Comparison of ENCODE assay signal across 16 mouse cellular contexts in the genomic region with DNA sequence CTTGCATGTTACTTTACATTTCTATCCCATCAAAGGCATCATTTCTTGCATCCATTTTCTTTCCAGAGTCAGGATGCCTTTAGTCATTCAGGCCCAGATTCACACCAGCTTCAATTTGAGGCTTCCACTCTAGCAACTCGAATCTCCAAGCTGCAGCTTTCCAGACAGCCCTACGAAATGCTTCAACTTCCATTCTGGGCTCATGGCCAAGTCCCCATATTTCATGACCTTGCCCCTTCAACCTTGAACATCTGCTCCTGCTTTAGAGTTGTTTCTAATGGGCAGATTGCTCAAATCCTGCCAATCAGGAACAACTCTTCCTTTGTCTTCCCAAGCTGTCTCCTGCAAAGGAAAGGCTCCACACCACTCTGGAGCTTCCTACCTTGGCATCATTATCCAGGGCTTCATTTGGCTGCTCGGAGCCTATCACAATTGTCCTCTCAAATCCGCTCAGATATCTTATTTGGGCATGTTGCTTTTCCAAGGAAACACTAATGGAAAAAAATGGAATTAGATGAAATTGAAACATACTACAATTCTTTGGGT.
DNase-seq lines count a peak whose midpoint lies in the region; ATAC-seq and TF ChIP-seq lines count a peak whose summit lies in the region.
"Had no signal": no experiment of that assay in that cellular context is flagged by ENCODE, and none has a peak within 500 bp of the region (broad histone marks: within the 10 kb centered on the region; RNA-seq: fewer than 3 reads in every experiment).

No protein-coding gene starts in this region.

- no peaks in the 10 kb centered on the region for H3K27me3 ChIP-seq in forebrain, embryonic 15.5 days
- H3K27me3 ChIP-seq in forebrain, embryonic 12.5 days, result no peaks in the 10 kb centered on the region
- H3K27me3 ChIP-seq in lung, embryonic 14.5 days (ENCODE audit: insufficient read depth, low read length), result no peaks in the 10 kb centered on the region
- H3K27me3 ChIP-seq: CH12.LX; embryonic facial prominence, embryonic 15.5 days had no signal

- no peak overlapping the region for H3K4me3 ChIP-seq in forebrain, embryonic 15.5 days
- H3K4me3 ChIP-seq in forebrain, embryonic 12.5 days (replicated peaks), result no peak overlapping the region
- H3K4me3 ChIP-seq in lung, embryonic 14.5 days (ENCODE audit: low read depth, low read length), result no peak overlapping the region
- H3K4me3 ChIP-seq: embryonic facial prominence, embryonic 15.5 days; myocyte had no signal

- H3K4me1 ChIP-seq in forebrain, embryonic 15.5 days, result peaks cover 4% of the 10 kb centered on the region; the same call in 1 of the 2 replicates
- H3K4me1 ChIP-seq in forebrain, embryonic 12.5 days, result no peaks in the 10 kb centered on the region
- no peaks in the 10 kb centered on the region for H3K4me1 ChIP-seq in lung, embryonic 14.5 days (ENCODE audit: insufficient read depth)
- H3K4me1 ChIP-seq: embryonic facial prominence, embryonic 15.5 days had no signal

- DNase-seq in lung, embryonic 14.5 days, result peak; percentile 88
- DNase-seq in lung, postnatal 36 days, result no peak
- DNase-seq in adrenal gland, postnatal 14 days, result peak; percentile 23
- DNase-seq in kidney, postnatal 10 days, result peak; percentile 80
- no peak for DNase-seq in spleen, postnatal 10 days (ENCODE audit: low spot score in 2 of 2)
- no peak for DNase-seq in spleen, postnatal 36 days (ENCODE audit: low spot score in 2 of 2)
- DNase-seq: gastrocnemius, postnatal 10 days; right cerebral cortex, postnatal 14 days; thymus, adult 18-20 months had no signal

- H3K36me3 ChIP-seq in forebrain, embryonic 15.5 days, result no peaks in the 10 kb centered on the region
- no peaks in the 10 kb centered on the region for H3K36me3 ChIP-seq in forebrain, embryonic 12.5 days (replicated peaks)
- no peaks in the 10 kb centered on the region for H3K36me3 ChIP-seq in lung, embryonic 14.5 days (ENCODE audit: insufficient read depth)
- H3K36me3 ChIP-seq: embryonic facial prominence, embryonic 15.5 days had no signal

- ATAC-seq in forebrain, embryonic 15.5 days (replicated peaks), result 0 out of 2 replicates have a peak, but pooled peaks have one; percentile 38
- no peak for ATAC-seq in forebrain, embryonic 12.5 days (ENCODE audit: low FRiP score)
- ATAC-seq in lung, embryonic 14.5 days (ENCODE audit: insufficient read depth), result peak; percentile 79
- ATAC-seq: intestine, postnatal 0 days had no signal

- H3K9ac ChIP-seq in forebrain, embryonic 15.5 days (replicated peaks), result no peak overlapping the region
- no peak overlapping the region for H3K9ac ChIP-seq in forebrain, embryonic 12.5 days
- no peak overlapping the region for H3K9ac ChIP-seq in lung, embryonic 14.5 days
- H3K9ac ChIP-seq: embryonic facial prominence, embryonic 15.5 days had no signal

- no peak for TF ChIP-seq CTCF in lung, embryonic 14.5 days (IDR thresholded peaks at IDR 0.05; ENCODE audit: low read depth)

- no peak overlapping the region for H3K4me2 ChIP-seq in forebrain, embryonic 15.5 days (replicated peaks)
- no peak overlapping the region for H3K4me2 ChIP-seq in forebrain, embryonic 12.5 days
- H3K4me2 ChIP-seq in lung, embryonic 14.5 days, result no peak overlapping the region
- H3K4me2 ChIP-seq: embryonic facial prominence, embryonic 15.5 days had no signal

- WGBS in forebrain, embryonic 15.5 days, result 48% methylated on average over 4 of the region's 4 CpGs
- WGBS in forebrain, embryonic 12.5 days, result 64% methylated on average over 4 of the region's 4 CpGs
- WGBS in lung, embryonic 14.5 days, result 36% methylated on average over 4 of the region's 4 CpGs

- no peaks in the 10 kb centered on the region for H3K9me3 ChIP-seq in forebrain, embryonic 15.5 days
- H3K9me3 ChIP-seq in forebrain, embryonic 12.5 days, result no peaks in the 10 kb centered on the region
- H3K9me3 ChIP-seq in lung, embryonic 14.5 days (ENCODE audit: low read depth, low read length), result no peaks in the 10 kb centered on the region
- H3K9me3 ChIP-seq: embryonic facial prominence, embryonic 15.5 days had no signal

- H3K27ac ChIP-seq in forebrain, embryonic 15.5 days (replicated peaks), result no peak overlapping the region
- H3K27ac ChIP-seq in forebrain, embryonic 12.5 days, result no peak overlapping the region
- H3K27ac ChIP-seq in lung, embryonic 14.5 days (ENCODE audit: low read depth), result no peak overlapping the region
- H3K27ac ChIP-seq: embryonic facial prominence, embryonic 15.5 days; macrophage had no signal

Comparison
In these comparisons a context has a peak if more than half of its experiments do, and no peak if none do; other contexts are left out.
1. DNase-seq: peak in lung, embryonic 14.5 days (single experiment), adrenal gland, postnatal 14 days (single experiment) and kidney, postnatal 10 days (single experiment); none in lung, postnatal 36 days (single experiment), spleen, postnatal 10 days (0 of 2) and spleen, postnatal 36 days (0 of 2).